Mouse (Mus musculus) right cerebral cortex, postnatal 14 days (tissue): ENCODE measurements at regions not wholly inside any gene's neighbourhood (a gene's known extent, or its start where the extent isn't known, plus 50 kb on each side); places are given as distances from the start of the nearest gene placed in this dataset.

Experiments
- DNase-seq: peaks from one replicate; pipeline ENCODE4 v3.0.0; 2022

GRCm38 (mm10) chr12:25320262-25320767, 223.4 kb upstream of the Id2 start:
- no peak for DNase-seq

- no peak for DNase-seq
Measured at GRCm38 (mm10) chr12:25319846-25320245, 222.9 kb upstream of the Id2 start.

GRCm38 (mm10) chr12:25318072-25318671, 221.2 kb upstream of the Id2 start:
- no peak for DNase-seq

- DNase-seq, result no peak
Measured at GRCm38 (mm10) chr12:25315969-25316368, 219.0 kb upstream of the Id2 start.

- no peak for DNase-seq
Measured at GRCm38 (mm10) chr12:25313212-25313611, 216.3 kb upstream of the Id2 start.

GRCm38 (mm10) chr12:25312390-25312789, 215.4 kb upstream of the Id2 start:
- no peak for DNase-seq

GRCm38 (mm10) chr12:25311728-25312127, 214.8 kb upstream of the Id2 start:
- no peak for DNase-seq

GRCm38 (mm10) chr12:25310293-25310946, 213.5 kb upstream of the Id2 start:
- DNase-seq, result no peak

GRCm38 (mm10) chr12:25309234-25309633, 212.3 kb upstream of the Id2 start:
- no peak for DNase-seq

- DNase-seq, result no peak
Measured at GRCm38 (mm10) chr12:25305764-25306653, 209.1 kb upstream of the Id2 start.

GRCm38 (mm10) chr12:25304820-25305511, 208.0 kb upstream of the Id2 start:
- no peak for DNase-seq

GRCm38 (mm10) chr12:25303500-25304050, 206.6 kb upstream of the Id2 start:
- DNase-seq, result no peak

GRCm38 (mm10) chr12:25300804-25301390, 204.0 kb upstream of the Id2 start:
- DNase-seq, result no peak

GRCm38 (mm10) chr12:25299603-25300471, 202.9 kb upstream of the Id2 start:
- DNase-seq, result no peak

- DNase-seq, result no peak
Measured at GRCm38 (mm10) chr12:25298766-25299165, 201.8 kb upstream of the Id2 start.

- no peak for DNase-seq
Measured at GRCm38 (mm10) chr12:25297960-25298359, 201.0 kb upstream of the Id2 start.

- no peak for DNase-seq
Measured at GRCm38 (mm10) chr12:25296648-25297047, 199.7 kb upstream of the Id2 start.

- DNase-seq, result no peak
Measured at GRCm38 (mm10) chr12:25294179-25295025, 197.5 kb upstream of the Id2 start.

GRCm38 (mm10) chr12:25293470-25294178, 196.7 kb upstream of the Id2 start:
- DNase-seq, result no peak

- no peak for DNase-seq
Measured at GRCm38 (mm10) chr12:25289381-25289780, 192.4 kb upstream of the Id2 start.
